Mouse (Mus musculus): Measurements from ENCODE around the gene 1810024B03Rik.

DNA sequence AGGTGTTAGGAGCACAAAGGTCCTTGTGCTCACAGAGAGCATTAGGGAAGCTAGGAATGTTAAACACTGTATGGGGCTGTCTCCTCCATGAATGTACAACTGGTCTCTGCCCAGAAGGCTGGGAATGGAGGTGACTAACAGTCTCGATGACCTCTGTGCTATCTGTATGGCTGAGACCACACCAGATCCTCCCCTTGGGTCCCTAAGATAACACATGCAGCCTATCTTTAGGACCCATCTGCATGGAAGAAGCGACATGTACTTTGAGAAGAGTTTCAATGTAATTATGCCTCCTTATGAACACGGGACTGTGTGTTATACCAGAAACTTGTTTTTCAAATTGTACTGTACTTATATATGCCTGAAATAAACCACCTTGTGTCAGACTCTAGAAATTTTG is 62.4 kb downstream of the 1810024B03Rik start:
- TF ChIP-seq CTCF (IDR thresholded peaks at IDR 0.05; ENCODE audit: low read depth, low read length), result no peak
- TF ChIP-seq POLR2AphosphoS5 (IDR thresholded peaks at IDR 0.05; ENCODE audit: insufficient replicate concordance, low read depth, low read length), result no peak
- TF ChIP-seq GATA1 (IDR thresholded peaks at IDR 0.05; ENCODE audit: borderline replicate concordance, low read length), result no peak
- TF ChIP-seq TAL1 (conservative IDR thresholded peaks at IDR 0.05; ENCODE audit: low read depth, low read length), result peak; percentile 73
